Mouse (Mus musculus) midbrain, embryonic 10.5 days (tissue): ENCODE measurements around the gene Dppa3. TPM values are rescaled to one million over a fixed set of nuclear protein-coding genes. Genes with fewer than 3 reads are reported as not detected.

Experiments
- polyA plus RNA-seq: library from polyadenylated mRNA; unstranded; fragments of >200 nt; fragmentation: Nextera tagmentation; extraction: Ambion mirVana; gene quantifications from 2 replicates; pipeline ENCODE4 v1.2.1, GENCODE M21; 2016

The Dppa3 gene
- polyA plus RNA-seq, 1 experiment from 2014 or later = not detected

Other genes starting within 250 kb of the Dppa3 start
- 39.1 and 54.1 TPM in 2 replicates for gene Rimklb, start 127.6 kb upstream of the Dppa3 start, polyA plus RNA-seq
- 0.72 and 0.99 TPM in 2 replicates for gene Mfap5, start 120.6 kb upstream of the Dppa3 start, polyA plus RNA-seq
- gene Aicda, start 72.6 kb upstream of the Dppa3 start, polyA plus RNA-seq = not detected in 2 replicates
- gene Apobec1, start 24.0 kb upstream of the Dppa3 start, polyA plus RNA-seq = 1.6 and 1.7 TPM in 2 replicates
- 0.06 and 0.09 TPM in 2 replicates for gene Gdf3, start 16.3 kb upstream of the Dppa3 start, polyA plus RNA-seq
- gene Nanog, start 81.1 kb downstream of the Dppa3 start, polyA plus RNA-seq = 0.09 and 0.32 TPM in 2 replicates
- 42.0 and 63.0 TPM in 2 replicates for gene Slc2a3, start 175.2 kb downstream of the Dppa3 start, polyA plus RNA-seq
- 2.0 and 2.4 TPM in 2 replicates for gene Foxj2, start 193.5 kb downstream of the Dppa3 start, polyA plus RNA-seq
- 1.4 and 1.9 TPM in 2 replicates for gene C3ar1, start 229.8 kb downstream of the Dppa3 start, polyA plus RNA-seq
- 57.2 and 63.6 TPM in 2 replicates for gene Necap1, start 248.1 kb downstream of the Dppa3 start, polyA plus RNA-seq